Mouse (Mus musculus) thymus, postnatal 4 days (tissue): ENCODE results near the gene Lnx2.

ENCODE experiments used
- DNase-seq: peaks from one replicate; pipeline ENCODE4 v3.0.0; 2021

Gene Lnx2

GRCm38 (mm10) chr5:147050816-147051499 lies 25.4 kb downstream of the Lnx2 start:
- DNase-seq = no peak

GRCm38 (mm10) chr5:147049544-147050209 lies 26.7 kb downstream of the Lnx2 start:
- no peak for DNase-seq

- DNase-seq = no peak
Observed at GRCm38 (mm10) chr5:147045929-147046328, 30.5 kb downstream of the Lnx2 start.

- no peak for DNase-seq
Observed at GRCm38 (mm10) chr5:147045311-147045710, 31.1 kb downstream of the Lnx2 start.

GRCm38 (mm10) chr5:147043240-147043844 lies 33.0 kb downstream of the Lnx2 start:
- DNase-seq = no peak

GRCm38 (mm10) chr5:147041965-147042937 lies 34.1 kb downstream of the Lnx2 start:
- DNase-seq = no peak

- DNase-seq = no peak
Observed at GRCm38 (mm10) chr5:147039394-147039793, 37.0 kb downstream of the Lnx2 start.

GRCm38 (mm10) chr5:147037601-147038000 lies 38.8 kb downstream of the Lnx2 start:
- DNase-seq = no peak

GRCm38 (mm10) chr5:147036661-147037060 lies 39.7 kb downstream of the Lnx2 start:
- DNase-seq = no peak

- DNase-seq = no peak
Observed at GRCm38 (mm10) chr5:147036028-147036427, 40.4 kb downstream of the Lnx2 start.

GRCm38 (mm10) chr5:147035301-147035700 lies 41.1 kb downstream of the Lnx2 start:
- DNase-seq = no peak

GRCm38 (mm10) chr5:147034283-147034682 lies 42.1 kb downstream of the Lnx2 start:
- DNase-seq = no peak

- no peak for DNase-seq
Observed at GRCm38 (mm10) chr5:147033155-147033554, 43.2 kb downstream of the Lnx2 start.

- DNase-seq = no peak
Observed at GRCm38 (mm10) chr5:147031281-147031680, 45.1 kb downstream of the Lnx2 start.

GRCm38 (mm10) chr5:147024331-147025034 lies 51.9 kb downstream of the Lnx2 start:
- DNase-seq = no peak

- no peak for DNase-seq
Observed at GRCm38 (mm10) chr5:147023245-147023970, 53.0 kb downstream of the Lnx2 start.

- no peak for DNase-seq
Observed at GRCm38 (mm10) chr5:147021546-147022265, 54.7 kb downstream of the Lnx2 start.

- DNase-seq = no peak
Observed at GRCm38 (mm10) chr5:147020579-147020978, 55.8 kb downstream of the Lnx2 start.

- no peak for DNase-seq
Observed at GRCm38 (mm10) chr5:147018761-147019160, 57.6 kb downstream of the Lnx2 start.

- no peak for DNase-seq
Observed at GRCm38 (mm10) chr5:147017526-147017925, 58.9 kb downstream of the Lnx2 start.

GRCm38 (mm10) chr5:147016622-147017021 lies 59.8 kb downstream of the Lnx2 start:
- no peak for DNase-seq
